Mouse (Mus musculus): ENCODE data around the gene Ly6g6d. TPM values are rescaled to one million over a fixed set of nuclear protein-coding genes. Genes with fewer than 3 reads are reported as not detected.
"Not testable (repeated sequence)": the region's sequence is repeated elsewhere in the genome, so short reads cannot be mapped to it uniquely, and the experiment has no call there.

Ly6g6d gene
- polyA plus RNA-seq (2016; fragmentation: Nextera tagmentation; extraction: Ambion mirVana): 1.3 TPM in 1 of 2 replicates, not detected in the other

DNA sequence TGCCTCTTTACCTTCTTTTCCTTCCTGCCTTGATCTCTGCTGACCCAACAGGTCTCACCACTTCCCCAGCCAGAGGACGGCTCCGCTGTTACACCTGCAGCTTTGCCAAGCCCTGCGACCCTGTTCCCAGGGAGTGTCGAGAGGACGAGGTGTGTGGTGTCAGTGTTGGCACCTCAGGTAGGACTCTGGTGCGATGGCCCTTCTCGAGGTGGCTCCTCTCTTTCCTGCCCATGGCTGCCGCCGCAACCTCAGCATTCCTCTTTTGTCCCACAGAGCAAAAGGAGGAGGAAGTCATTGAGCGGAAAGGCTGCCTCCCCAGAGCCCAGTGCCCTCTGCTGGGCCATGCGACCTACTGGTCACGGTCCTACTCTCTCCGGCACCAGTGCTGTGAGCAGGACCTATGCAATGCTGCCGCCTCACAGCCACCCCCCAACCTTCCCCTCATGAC, at the start of gene Ly6g6d:
Ly6g6d (minus strand) TSS at position 280 of the 448 bp plus-strand sequence.
- H3K4me1 ChIP-seq: peaks cover 32% of the 10 kb centered on the region
- 9% methylated on average over 14 of the region's 14 CpGs for WGBS
- H3K9me3 ChIP-seq: no peaks in the 10 kb centered on the region
- no peaks in the 10 kb centered on the region for H3K36me3 ChIP-seq (replicated peaks)
- peak within 1 kb of the TSS; percentile 43 for H3K4me3 ChIP-seq
- DNase-seq (ENCODE audit: low spot score): peak; percentile 40
- peak within 1 kb of the TSS; percentile 60 for H3K27ac ChIP-seq (replicated peaks)
- peaks cover 42% of the 10 kb centered on the region for H3K27me3 ChIP-seq (replicated peaks; ENCODE audit: low read depth, poor library complexity, severe bottlenecking)

DNA sequence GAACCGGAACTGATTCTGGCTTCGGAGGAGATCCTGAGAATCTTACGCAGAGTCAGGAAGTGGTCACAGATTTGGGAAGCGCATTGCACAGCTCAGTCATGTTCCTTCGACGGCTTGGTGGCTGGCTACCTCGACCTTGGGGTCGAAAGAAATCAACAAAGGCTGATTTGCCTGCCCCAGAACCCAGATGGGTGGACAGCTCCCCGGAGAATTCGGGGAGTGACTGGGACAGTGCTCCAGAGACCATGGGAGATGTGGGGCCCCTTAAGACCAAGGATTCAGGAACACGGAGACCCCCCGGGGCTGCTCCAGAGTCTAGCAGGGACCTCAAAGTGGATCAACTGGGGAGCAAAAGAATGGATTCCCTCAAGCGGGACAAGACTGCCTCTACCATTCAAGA, 49.2 kb upstream of the Ly6g6d start:
- Histone ChIP-seq H3K27ac (replicated peaks) (peak overlapping the region; percentile 90; the same call in 1 of the 2 replicates), H3K4me3 (peak overlapping the region; percentile 74), H3K36me3 (replicated peaks) (peaks cover 55% of the 10 kb centered on the region), H3K4me1 (peaks cover 43% of the 10 kb centered on the region), H3K27me3 (replicated peaks; ENCODE audit: low read depth, poor library complexity, severe bottlenecking) (no peaks in the 10 kb centered on the region), H3K9me3 (no peaks in the 10 kb centered on the region)
- DNase-seq (ENCODE audit: low spot score): no peak
- 71% methylated on average over 13 of the region's 13 CpGs for WGBS

DNA sequence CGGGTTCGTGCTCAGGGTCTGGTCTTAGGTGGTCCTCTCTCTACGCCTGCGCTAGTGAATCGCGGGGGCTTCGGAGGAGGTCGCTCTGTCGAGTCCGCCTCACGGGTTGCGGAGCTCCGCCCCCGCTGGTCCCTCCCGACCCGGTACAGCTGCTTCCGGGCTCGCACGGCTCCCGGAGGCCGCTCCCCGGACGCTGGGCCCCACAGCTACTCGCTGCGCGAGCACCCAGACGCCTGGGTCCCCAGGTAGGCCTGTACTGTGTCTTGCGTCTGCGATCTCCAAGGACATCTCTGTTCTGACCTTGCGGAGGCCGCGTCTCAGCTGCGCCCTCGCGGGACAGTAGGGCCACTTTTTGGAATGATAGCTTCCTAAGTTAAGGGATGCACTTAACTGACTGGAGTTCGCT, 48.3 kb upstream of the Ly6g6d start, which contains the start of gene D17H6S53E:
D17H6S53E (plus strand) TSS at position 168 of the 406 bp plus-strand sequence.
- H3K9me3 ChIP-seq: no peaks in the 10 kb centered on the region
- DNase-seq (ENCODE audit: low spot score): peak; percentile 83
- under 1% methylated on average over 36 of the region's 36 CpGs for WGBS
- no peaks in the 10 kb centered on the region for H3K27me3 ChIP-seq (replicated peaks; ENCODE audit: low read depth, poor library complexity, severe bottlenecking)
- H3K4me1 ChIP-seq: peaks cover 43% of the 10 kb centered on the region
- peaks cover 54% of the 10 kb centered on the region for H3K36me3 ChIP-seq (replicated peaks)
- H3K4me3 ChIP-seq: peak within 1 kb of the TSS; percentile 74
- peak within 1 kb of the TSS; percentile 90 for H3K27ac ChIP-seq (replicated peaks)

DNA sequence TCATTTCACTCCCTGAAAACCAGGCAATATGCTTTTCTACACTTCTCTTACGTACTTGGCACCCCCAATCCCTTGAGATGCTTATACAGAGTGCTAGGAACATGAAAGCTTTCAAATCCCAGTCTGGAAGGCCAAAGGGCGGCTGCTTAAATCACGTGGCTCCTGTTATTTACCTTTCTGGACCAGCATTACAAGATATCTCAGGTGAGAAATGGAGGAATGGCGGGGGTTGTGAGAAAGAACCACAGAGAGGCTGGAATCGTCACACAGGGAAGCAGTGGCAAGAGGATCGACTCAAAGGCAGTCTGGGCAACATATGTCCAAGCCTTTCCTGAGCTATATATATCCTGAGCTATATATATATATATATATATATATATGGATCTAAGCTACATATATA, 47.7 kb upstream of the Ly6g6d start:
- WGBS: 33% methylated on average over 6 of the region's 6 CpGs
- H3K4me1 ChIP-seq: peaks cover 44% of the 10 kb centered on the region

DNA sequence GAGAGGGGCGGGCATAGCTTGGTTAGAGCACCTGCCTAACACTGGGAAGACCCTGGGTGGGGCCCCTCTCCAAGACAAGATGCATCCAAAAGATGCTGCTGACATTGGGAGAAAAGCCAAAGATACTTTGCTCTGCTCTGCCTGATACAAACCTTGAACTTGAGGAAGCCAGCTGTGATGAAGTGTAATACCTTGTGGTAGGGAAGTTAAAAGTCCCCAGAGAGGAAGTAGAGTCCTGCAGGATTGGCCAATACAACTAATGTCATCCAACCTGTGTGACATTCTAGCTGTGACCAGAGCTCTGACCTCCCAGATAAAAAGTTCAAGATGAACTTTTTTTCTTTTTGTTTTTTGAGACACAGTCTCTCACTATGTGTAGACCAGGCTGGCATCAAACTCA, 47.2 kb upstream of the Ly6g6d start:
- 98% methylated on average over 1 of the region's 1 CpGs for WGBS
- H3K9me3 ChIP-seq: no peaks in the 10 kb centered on the region
- H3K36me3 ChIP-seq (replicated peaks): peaks cover 44% of the 10 kb centered on the region
- peaks cover 49% of the 10 kb centered on the region for H3K4me1 ChIP-seq
- H3K27me3 ChIP-seq (replicated peaks; ENCODE audit: low read depth, poor library complexity, severe bottlenecking): no peaks in the 10 kb centered on the region
- peak overlapping the region; percentile 74; the same call in 1 of the 2 replicates for H3K4me3 ChIP-seq
- no peak for DNase-seq (ENCODE audit: low spot score)
- H3K27ac ChIP-seq (replicated peaks): no peak overlapping the region

More for the DNA sequence above, 47.7 kb upstream of the Ly6g6d start:
- H3K27me3 ChIP-seq (replicated peaks; ENCODE audit: low read depth, poor library complexity, severe bottlenecking): no peaks in the 10 kb centered on the region
- H3K36me3 ChIP-seq (replicated peaks): peaks cover 49% of the 10 kb centered on the region
- H3K27ac ChIP-seq (replicated peaks): no peak overlapping the region
- no peaks in the 10 kb centered on the region for H3K9me3 ChIP-seq
- DNase-seq (ENCODE audit: low spot score): no peak
- peak overlapping the region; percentile 74 for H3K4me3 ChIP-seq

DNA sequence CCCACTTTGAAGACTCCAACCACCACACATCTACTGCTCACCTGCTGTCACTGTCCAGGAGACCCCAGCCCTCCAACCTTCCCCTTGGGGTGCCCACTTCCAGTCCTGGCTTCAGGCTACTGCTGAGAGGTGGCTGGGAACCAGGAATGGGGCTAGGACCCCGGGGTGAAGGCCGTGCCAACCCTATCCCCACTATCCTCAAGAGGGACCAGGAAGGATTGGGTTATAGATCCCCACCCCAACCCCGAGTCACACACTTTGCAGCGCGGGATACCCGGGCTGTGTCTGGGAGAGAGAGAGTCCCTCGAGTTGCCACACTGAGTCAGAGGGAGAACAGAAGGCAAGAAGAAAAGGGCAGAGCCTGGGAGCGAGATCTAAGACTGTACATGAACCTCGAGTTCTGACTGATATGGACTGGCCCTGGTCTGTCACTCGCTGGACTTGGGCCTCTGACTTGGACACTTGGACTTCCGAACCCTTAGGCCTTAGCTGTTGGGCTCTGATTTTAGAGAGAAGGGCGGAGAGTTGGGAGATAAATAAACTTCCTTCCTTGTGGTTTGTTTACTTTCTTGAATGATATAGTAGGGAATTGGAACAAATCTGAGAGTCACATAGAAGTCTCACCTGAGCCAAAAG, 46.5 kb upstream of the Ly6g6d start:
- H3K4me3 ChIP-seq; H3K27ac ChIP-seq (replicated peaks); DNase-seq (ENCODE audit: low spot score); H3K9me3 ChIP-seq; H3K27me3 ChIP-seq (replicated peaks; ENCODE audit: low read depth, poor library complexity, severe bottlenecking): not testable (repeated sequence)
- H3K36me3 ChIP-seq (replicated peaks): peaks cover 43% of the 10 kb centered on the region
- peaks cover 53% of the 10 kb centered on the region for H3K4me1 ChIP-seq
- 92% methylated on average over 12 of the region's 12 CpGs for WGBS

DNA sequence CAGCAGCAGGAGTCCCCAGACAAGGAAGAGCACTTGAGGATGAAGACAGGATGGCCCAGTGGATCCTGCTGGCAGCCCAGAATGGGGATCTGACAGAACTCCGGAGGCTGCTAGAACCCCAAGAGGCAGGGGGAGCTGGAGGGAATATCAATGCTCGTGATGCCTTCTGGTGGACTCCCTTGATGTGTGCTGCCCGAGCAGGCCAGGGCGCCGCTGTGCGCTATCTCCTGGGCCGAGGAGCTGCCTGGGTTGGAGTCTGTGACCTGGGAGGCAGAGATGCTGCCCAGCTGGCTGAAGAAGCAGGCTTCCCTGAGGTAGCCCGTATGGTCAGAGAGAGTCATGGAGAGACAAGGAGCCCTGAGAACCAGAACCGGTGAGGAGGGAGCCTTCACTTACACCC, 45.4 kb upstream of the Ly6g6d start:
- not testable (repeated sequence) for H3K27ac ChIP-seq (replicated peaks); H3K27me3 ChIP-seq (replicated peaks; ENCODE audit: low read depth, poor library complexity, severe bottlenecking); H3K9me3 ChIP-seq; H3K4me3 ChIP-seq; DNase-seq (ENCODE audit: low spot score)
- 94% methylated on average over 9 of the region's 9 CpGs for WGBS
- H3K4me1 ChIP-seq: peaks cover 49% of the 10 kb centered on the region
- H3K36me3 ChIP-seq (replicated peaks): peaks cover 45% of the 10 kb centered on the region

DNA sequence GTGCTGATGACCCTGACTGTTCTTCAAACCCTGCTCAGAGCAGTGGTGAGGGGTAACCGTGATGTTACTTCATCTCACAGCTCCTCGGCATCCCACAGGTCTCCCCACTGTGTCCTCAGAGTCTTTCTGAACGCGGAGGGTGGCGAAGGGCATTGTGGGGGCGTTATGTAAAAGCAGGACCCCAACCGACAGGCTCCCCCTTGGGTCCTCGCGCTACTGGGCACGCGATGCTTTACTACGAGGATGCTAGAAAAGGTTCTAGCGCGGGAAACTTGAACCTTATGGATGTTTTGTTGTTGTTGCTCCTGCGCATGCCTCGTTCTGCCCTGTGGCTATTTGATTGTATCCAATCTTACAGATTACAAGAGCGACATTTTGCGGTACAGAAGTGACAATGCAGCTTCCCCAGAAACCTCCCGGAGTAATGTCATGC, 44.0 kb upstream of the Ly6g6d start, which contains the start of gene Csnk2b:
Csnk2b (minus strand) TSS at position 183 of the 433 bp plus-strand sequence.
- Histone ChIP-seq H3K4me1 (peaks cover 39% of the 10 kb centered on the region), H3K27me3 (replicated peaks; ENCODE audit: low read depth, poor library complexity, severe bottlenecking) (no peaks in the 10 kb centered on the region), H3K36me3 (replicated peaks) (peaks cover 50% of the 10 kb centered on the region), H3K27ac (replicated peaks) (peak within 1 kb of the TSS; percentile 90), H3K4me3 (peak within 1 kb of the TSS; percentile 98), H3K9me3 (no peaks in the 10 kb centered on the region)
- WGBS: under 1% methylated on average over 19 of the region's 19 CpGs
- peak; percentile 66 for DNase-seq (ENCODE audit: low spot score)

DNA sequence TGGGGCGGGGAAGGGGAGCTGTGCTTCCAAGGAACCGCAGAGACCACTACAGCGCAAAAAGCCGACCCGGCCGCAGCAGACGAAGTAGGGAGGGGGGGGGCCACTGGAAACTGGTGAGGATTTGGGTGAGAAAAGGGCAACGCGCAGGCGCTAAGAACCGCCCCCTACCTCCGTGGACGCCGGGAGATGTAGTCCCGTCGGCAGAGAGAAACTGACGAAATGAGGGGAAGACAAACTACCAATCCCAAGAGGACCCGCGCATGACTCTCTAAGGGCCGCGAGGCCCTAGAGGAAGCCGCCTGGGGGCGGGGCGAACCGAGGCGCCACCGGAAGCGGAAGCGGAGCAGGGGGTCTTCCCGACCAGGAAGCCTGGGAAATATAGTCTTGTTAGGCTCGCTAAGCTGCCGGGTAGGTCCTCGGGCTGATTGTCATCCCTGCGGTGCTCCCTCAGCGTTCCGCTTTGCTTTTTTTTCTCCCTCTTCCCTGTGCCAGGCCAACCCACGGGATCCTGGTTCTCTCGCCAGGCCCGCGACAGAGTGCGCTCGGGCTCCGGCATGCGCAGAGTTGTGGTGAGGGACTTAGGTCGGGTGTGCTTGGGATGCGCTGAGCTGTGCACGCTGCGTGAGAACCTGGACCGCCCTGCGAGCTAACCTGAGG, 43.4 kb upstream of the Ly6g6d start, which contains the start of gene Gpank1:
Gpank1 (plus strand) TSS at position 313 of the 657 bp plus-strand sequence.
- Histone ChIP-seq H3K27me3 (replicated peaks; ENCODE audit: low read depth, poor library complexity, severe bottlenecking) (no peaks in the 10 kb centered on the region), H3K27ac (replicated peaks) (peak within 1 kb of the TSS; percentile 90), H3K4me1 (peaks cover 33% of the 10 kb centered on the region), H3K36me3 (replicated peaks) (peaks cover 54% of the 10 kb centered on the region), H3K4me3 (peak within 1 kb of the TSS; percentile 98), H3K9me3 (no peaks in the 10 kb centered on the region)
- under 1% methylated on average over 50 of the region's 50 CpGs for WGBS
- peak; percentile 99 for DNase-seq (ENCODE audit: low spot score)

DNA sequence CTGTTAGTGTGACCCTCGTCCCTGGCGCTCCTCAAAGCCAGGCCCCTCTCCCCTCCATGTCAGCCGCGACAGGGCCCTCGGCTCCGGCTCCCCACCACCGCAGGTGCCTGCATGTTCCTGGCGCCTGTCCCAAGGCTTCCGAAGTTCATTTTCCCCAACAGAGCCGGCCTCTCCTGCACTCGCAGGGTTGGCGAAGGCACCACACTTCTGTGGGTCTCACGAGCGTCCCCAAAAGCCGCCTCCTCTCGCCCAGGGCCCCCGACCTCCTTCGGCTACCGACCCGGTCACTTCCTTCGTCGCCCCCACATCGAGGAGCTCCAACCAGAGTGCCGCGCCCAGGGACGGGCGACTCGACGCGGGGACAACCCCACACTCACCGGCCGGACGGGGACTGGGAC, 42.9 kb upstream of the Ly6g6d start:
- H3K4me3 ChIP-seq: peak overlapping the region; percentile 98
- no peak for DNase-seq (ENCODE audit: low spot score)
- H3K36me3 ChIP-seq (replicated peaks): peaks cover 60% of the 10 kb centered on the region
- no peaks in the 10 kb centered on the region for H3K9me3 ChIP-seq
- no peaks in the 10 kb centered on the region for H3K27me3 ChIP-seq (replicated peaks; ENCODE audit: low read depth, poor library complexity, severe bottlenecking)
- under 1% methylated on average over 33 of the region's 33 CpGs for WGBS
- peaks cover 28% of the 10 kb centered on the region for H3K4me1 ChIP-seq
- H3K27ac ChIP-seq (replicated peaks): peak overlapping the region; percentile 90

DNA sequence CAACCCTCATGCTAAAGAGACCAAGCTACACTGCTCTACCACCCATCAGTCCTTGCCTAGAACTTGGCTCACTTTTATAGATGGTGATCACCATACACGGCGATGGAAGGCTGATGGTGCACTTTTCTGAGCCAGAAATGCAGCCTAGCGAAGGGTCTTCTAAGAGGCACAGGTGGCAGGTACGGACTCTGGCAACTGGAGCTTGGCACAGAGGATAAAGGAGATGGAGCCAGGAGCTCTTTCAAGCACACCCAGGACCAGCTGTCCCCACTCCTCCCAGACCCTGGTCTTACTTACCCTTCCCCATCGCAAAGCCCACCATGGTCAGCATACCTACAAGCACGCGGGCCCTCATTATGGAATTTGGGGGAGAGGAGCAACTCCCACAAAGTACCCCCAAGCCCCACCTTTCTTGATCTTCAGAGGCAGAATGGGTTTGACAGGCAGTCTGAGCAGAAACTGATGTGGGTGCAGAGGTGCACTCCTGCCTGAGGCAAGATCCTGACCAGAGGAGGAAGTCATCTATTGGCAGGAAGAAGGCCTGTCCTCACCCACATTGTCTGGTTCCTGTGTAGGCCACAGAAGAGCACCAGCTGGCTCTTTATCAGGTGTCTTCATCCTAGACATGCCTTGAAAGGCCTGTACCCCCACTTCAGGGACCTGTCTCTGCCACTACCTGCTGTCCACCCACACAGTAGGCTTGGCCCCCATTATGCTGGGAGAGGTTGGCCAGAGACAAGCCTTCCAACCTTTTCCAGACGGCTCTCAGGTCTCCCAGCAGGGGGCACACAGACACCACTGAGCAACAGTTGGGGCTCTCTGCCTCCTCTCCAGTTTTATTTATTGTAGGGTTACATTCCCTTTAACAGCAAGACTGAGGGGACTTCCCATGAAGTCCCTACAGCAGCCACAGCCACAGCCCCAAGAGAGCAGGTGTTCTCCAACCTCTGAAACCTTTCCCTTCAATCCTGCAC, 37.5 kb upstream of the Ly6g6d start, which contains the start of gene Ly6g5b:
Ly6g5b (minus strand) TSS at position 383 of the 974 bp plus-strand sequence.
- H3K27ac ChIP-seq (replicated peaks): no peak within 1 kb of the TSS
- H3K9me3 ChIP-seq: no peaks in the 10 kb centered on the region
- DNase-seq (ENCODE audit: low spot score): peak; percentile 23
- 86% methylated on average over 8 of the region's 8 CpGs for WGBS
- H3K4me3 ChIP-seq: peak within 1 kb of the TSS; percentile 11; the same call in 1 of the 2 replicates
- peaks cover 59% of the 10 kb centered on the region for H3K36me3 ChIP-seq (replicated peaks)
- H3K4me1 ChIP-seq: peaks cover 6% of the 10 kb centered on the region
- no peaks in the 10 kb centered on the region for H3K27me3 ChIP-seq (replicated peaks; ENCODE audit: low read depth, poor library complexity, severe bottlenecking)

DNA sequence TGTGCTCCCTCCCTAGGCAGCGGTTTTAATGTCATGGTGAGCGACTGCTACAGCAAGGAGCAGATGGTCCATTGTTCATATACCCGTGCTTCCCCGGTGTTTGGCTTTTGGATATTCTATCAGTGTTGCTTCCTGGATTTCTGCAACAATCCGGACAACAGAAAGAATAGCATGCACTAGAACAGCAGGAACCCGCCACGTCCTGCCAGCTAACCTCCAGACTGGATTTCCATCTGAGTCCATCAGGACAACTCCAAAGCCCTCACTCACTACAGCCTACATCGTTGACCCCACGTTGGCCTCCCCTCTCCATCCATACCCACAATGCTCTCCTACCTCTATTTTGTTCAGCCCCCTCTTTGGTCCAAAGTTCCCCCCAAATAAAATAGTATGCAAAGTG, 33.9 kb upstream of the Ly6g6d start:
- H3K36me3 ChIP-seq (replicated peaks): peaks cover 29% of the 10 kb centered on the region
- no peak overlapping the region for H3K27ac ChIP-seq (replicated peaks)
- no peaks in the 10 kb centered on the region for H3K27me3 ChIP-seq (replicated peaks; ENCODE audit: low read depth, poor library complexity, severe bottlenecking)
- DNase-seq (ENCODE audit: low spot score): no peak
- no peaks in the 10 kb centered on the region for H3K9me3 ChIP-seq
- H3K4me3 ChIP-seq: peak overlapping the region; percentile 11; the same call in 1 of the 2 replicates
- WGBS: 81% methylated on average over 9 of the region's 9 CpGs
- no peaks in the 10 kb centered on the region for H3K4me1 ChIP-seq

Data from embryonic facial prominence, embryonic 10.5 days (tissue).